Mouse (Mus musculus) kidney, adult 2 months (tissue): ENCODE data around the gene Kcnj9.

ENCODE experiments used
- CTCF ChIP-seq: fragments of 200-500 bp; conservative IDR thresholded peaks from 2 replicates; pipeline ENCODE4 v1.5.1; 2011; ENCODE audit warnings: low read depth, mild to moderate bottlenecking, control low read depth, low read length, moderate library complexity, mixed read lengths; ENCODE audit not compliant: insufficient read depth, insufficient read length
- POLR2A ChIP-seq: fragments of 200-500 bp; IDR thresholded peaks from one replicate; pipeline ENCODE4 v1.6.1; 2011; ENCODE audit warnings: low read depth, low read length, control low read depth

DNA sequence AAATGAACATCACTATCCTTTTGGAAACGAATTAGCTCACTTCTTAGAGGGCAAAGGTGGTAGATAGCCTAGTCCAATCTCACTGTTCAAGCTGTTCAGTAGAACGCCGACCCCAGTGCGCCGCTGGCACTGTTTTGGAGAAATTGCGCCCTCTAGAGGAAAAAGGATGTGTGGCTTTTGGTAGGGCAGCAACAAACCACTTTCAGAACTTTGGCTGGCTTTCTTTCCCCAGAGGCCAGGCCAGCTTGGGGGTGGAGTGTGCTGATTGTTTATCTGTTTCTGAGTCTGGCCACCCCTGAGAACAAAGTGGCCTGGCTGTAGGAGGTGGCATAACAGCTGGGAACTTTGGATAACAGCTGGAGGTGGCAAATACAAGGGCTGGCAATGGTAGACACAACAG, 35.6 kb upstream of the Kcnj9 start:
- TF ChIP-seq POLR2A (no peak), CTCF (peak; percentile 67)
